ENCODE assay signal across 8 mouse cellular contexts in genomic region chr2:45109951-45110756, GRCm38 (mm10). TPM values are rescaled to one million over a fixed set of nuclear protein-coding genes. Genes with fewer than 3 reads are reported as not detected.
DNase-seq lines count a peak whose midpoint lies in the region; ATAC-seq and TF ChIP-seq lines count a peak whose summit lies in the region.

No protein-coding gene starts in this region.

- H3K27me3 ChIP-seq in heart, embryonic 10.5 days (ENCODE audit: insufficient read depth, poor library complexity, severe bottlenecking), result no peaks in the 10 kb centered on the region
- H3K27me3 ChIP-seq in kidney, adult 2 months (replicated peaks; ENCODE audit: control insufficient read depth, insufficient read depth, low read length), result no peaks in the 10 kb centered on the region
- peaks cover 2% of the 10 kb centered on the region for H3K27me3 ChIP-seq in lung, embryonic 16.5 days (ENCODE audit: control insufficient read depth, insufficient read depth, low read depth, low read length)

- H3K4me1 ChIP-seq in heart, embryonic 10.5 days, result peaks cover 40% of the 10 kb centered on the region
- H3K4me1 ChIP-seq in kidney, adult 2 months (ENCODE audit: control insufficient read depth, insufficient read depth, low read length), result peaks cover 11% of the 10 kb centered on the region; the same call in 1 of the 2 replicates
- H3K4me1 ChIP-seq in lung, embryonic 16.5 days (replicated peaks; ENCODE audit: control insufficient read depth, insufficient read depth, low read length), result 0 out of 2 replicates have a peak, but pooled peaks cover 2% of the 10 kb centered on the region

- peak overlapping the region; percentile 76 for H3K4me2 ChIP-seq in lung, embryonic 16.5 days (ENCODE audit: low read depth, low read length)

- peak overlapping the region; percentile 98 for H3K4me3 ChIP-seq in heart, embryonic 10.5 days
- peak overlapping the region; percentile 94 for H3K4me3 ChIP-seq in kidney, adult 2 months (ENCODE audit: insufficient read depth, low read depth, low read length)
- H3K4me3 ChIP-seq in lung, embryonic 16.5 days (ENCODE audit: low read length), result peak overlapping the region; percentile 83

- under 1% methylated on average over 54 of the region's 54 CpGs for WGBS in heart, embryonic 10.5 days
- under 1% methylated on average over 54 of the region's 54 CpGs for WGBS in kidney, adult 2 months
- WGBS in lung, embryonic 16.5 days, result under 1% methylated on average over 54 of the region's 54 CpGs

- TF ChIP-seq CTCF in kidney, adult 2 months (conservative IDR thresholded peaks at IDR 0.05; ENCODE audit: insufficient read depth, insufficient read length, low read depth, low read length), result no peak

- H3K9me3 ChIP-seq in heart, embryonic 10.5 days, result no peaks in the 10 kb centered on the region
- no peaks in the 10 kb centered on the region for H3K9me3 ChIP-seq in lung, embryonic 16.5 days (ENCODE audit: control insufficient read depth, low read length)

- no peak for TF ChIP-seq POLR2A in kidney, adult 2 months (IDR thresholded peaks at IDR 0.05; ENCODE audit: low read depth, low read length)

- peak; percentile 10; the same call in 1 of the 2 replicates for ATAC-seq in lung, embryonic 16.5 days (ENCODE audit: low read depth)
- ATAC-seq in neutrophil, adult 5-6 weeks (ENCODE audit: extremely low read depth, insufficient number of reproducible peaks, low FRiP score, poor library complexity, severe bottlenecking), result peak; percentile 43

- no peaks in the 10 kb centered on the region for H3K36me3 ChIP-seq in heart, embryonic 10.5 days
- no peaks in the 10 kb centered on the region; the same call in 1 of the 2 replicates for H3K36me3 ChIP-seq in kidney, adult 2 months (ENCODE audit: control insufficient read depth, insufficient read depth, low read length)
- no peaks in the 10 kb centered on the region for H3K36me3 ChIP-seq in lung, embryonic 16.5 days (ENCODE audit: control insufficient read depth, insufficient read depth, low read length)

- peak overlapping the region; percentile 100 for H3K27ac ChIP-seq in heart, embryonic 10.5 days
- H3K27ac ChIP-seq in kidney, adult 2 months (ENCODE audit: insufficient read depth, low read depth, low read length), result peak overlapping the region; percentile 85
- H3K27ac ChIP-seq in lung, embryonic 16.5 days (ENCODE audit: low read length), result peak overlapping the region; percentile 98

- DNase-seq in ovary, postnatal 10 days (ENCODE audit: low spot score), result peak; percentile 52
- DNase-seq in ovary, adult 18-20 months (ENCODE audit: low spot score), result no peak
- DNase-seq in embryo, embryonic 10 days (ENCODE audit: low spot score), result peak; percentile 69
- DNase-seq in heart, embryonic 10.5 days (ENCODE audit: low spot score), result peak; percentile 90
- peak; percentile 70 for DNase-seq in kidney, adult 2 months
- peak; percentile 38 for DNase-seq in urinary bladder, postnatal 14 days (ENCODE audit: low spot score)

- peak overlapping the region; percentile 96 for H3K9ac ChIP-seq in lung, embryonic 16.5 days (ENCODE audit: low read length)

RNA-seq across cellular contexts. Expression of gene Zeb2, which starts 7.0 kb away (rescaled TPM):
- polyA plus RNA-seq in heart, embryonic 10.5 days (2016; fragmentation: Nextera tagmentation; extraction: Ambion mirVana), result 22.8 and 25.1 TPM in 2 replicates
- 22.7 and 25.6 TPM in 2 replicates for polyA plus RNA-seq in kidney, adult 2 months (2012; rRNA removed)
- 77.3 and 84.3 TPM in 2 replicates for polyA plus RNA-seq in lung, embryonic 16.5 days (2015; fragmentation: Nextera tagmentation; extraction: Ambion mirVana)
- 109 and 113 TPM in 2 replicates for total RNA-seq in neutrophil, adult 5-6 weeks (2017)
